Mouse (Mus musculus) kidney, embryonic 16.5 days (tissue): ENCODE measurements at regions not wholly inside any gene's neighbourhood (a gene's known extent, or its start where the extent isn't known, plus 50 kb on each side); places are given as distances from the start of the nearest gene placed in this dataset.
A peak's percentile ranks its signal among the peaks of the same experiment; 100 is the strongest.

Experiments
- ATAC-seq: fragments of 200-750 bp; cut with Nextera tagmentation; 2 replicates; pipeline ENCODE4 v1.8.0; 2017; ENCODE audit warnings: moderate TSS enrichment; ENCODE audit not compliant: low FRiP score, low TSS enrichment
- H3K27ac ChIP-seq: fragments of 300-500 bp; sonication (generic); 2 replicates; pipeline ENCODE4 v1.5.1; 2014; ENCODE audit warnings: low read length
- H3K27me3 ChIP-seq: fragments of 300-500 bp; sonication (generic); 2 replicates; pipeline ENCODE4 v1.6.1; 2014; ENCODE audit warnings: low read length, control low read depth, mixed read lengths; ENCODE audit not compliant: insufficient read depth
- H3K36me3 ChIP-seq: fragments of 300-500 bp; sonication (generic); 2 replicates; pipeline ENCODE4 v1.6.1; 2014; ENCODE audit warnings: low read length, control low read depth, mixed read lengths; ENCODE audit not compliant: insufficient read depth
- H3K4me1 ChIP-seq: fragments of 300-500 bp; sonication (generic); 2 replicates; pipeline ENCODE4 v1.6.1; 2014; ENCODE audit warnings: low read length, control low read depth, mixed read lengths; ENCODE audit not compliant: insufficient read depth
- H3K4me2 ChIP-seq: fragments of 300-500 bp; sonication (generic); replicated peaks from 2 replicates; pipeline ENCODE4 v1.6.1; 2014; ENCODE audit warnings: low read depth, low read length
- H3K4me3 ChIP-seq: fragments of 300-500 bp; sonication (generic); 2 replicates; pipeline ENCODE4 v1.5.1; 2014; ENCODE audit warnings: mild to moderate bottlenecking, low read length
- H3K9ac ChIP-seq: fragments of 300-500 bp; sonication (generic); replicated peaks from 2 replicates; pipeline ENCODE4 v1.6.1; 2014; ENCODE audit warnings: low read length
- H3K9me3 ChIP-seq: fragments of 300-500 bp; sonication (generic); 2 replicates; pipeline ENCODE4 v1.6.1; 2016; ENCODE audit warnings: low read length, control low read depth
- WGBS: fragments of 180-500 bp; shearing (Covaris S2); extraction: QIAGEN DNeasy Blood & Tissue Kit; methylation state at CpG from one replicate; pipeline ENCODE4 v1.1.7; 2014; 5-methylcytosine and 5-hydroxymethylcytosine counted together

DNA sequence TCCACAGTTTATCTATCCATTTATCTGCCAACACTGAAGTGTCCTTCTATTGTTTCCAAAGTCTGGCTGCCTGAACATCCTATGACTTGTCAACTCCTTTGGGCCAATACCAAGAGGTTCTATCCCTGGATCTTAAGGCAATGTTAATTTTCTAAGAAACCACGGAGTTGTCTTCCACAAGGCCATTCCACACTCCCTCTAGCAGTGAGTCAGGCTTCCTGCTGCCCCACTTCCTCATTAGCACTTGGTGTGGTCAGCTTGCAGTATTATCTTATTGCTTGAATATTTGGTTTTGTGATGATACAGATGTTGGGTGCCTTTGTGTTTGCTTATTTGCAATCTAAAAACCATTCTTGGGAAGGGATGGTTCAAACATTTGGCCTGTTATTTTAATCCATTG is 87.5 kb upstream of the Ppp2r2d start:
- WGBS = 86% methylated on average over 1 of the region's 1 CpGs
- Histone ChIP-seq H3K4me1 (no peaks in the 10 kb centered on the region), H3K27ac (no peak overlapping the region), H3K9ac (no peak overlapping the region), H3K4me3 (no peak overlapping the region), H3K36me3 (no peaks in the 10 kb centered on the region), H3K9me3 (no peaks in the 10 kb centered on the region), H3K27me3 (no peaks in the 10 kb centered on the region), H3K4me2 (no peak overlapping the region)
- ATAC-seq = no peak

- no peak overlapping the region for H3K27ac ChIP-seq
- no peaks in the 10 kb centered on the region for H3K36me3 ChIP-seq
- no peaks in the 10 kb centered on the region for H3K9me3 ChIP-seq
- H3K4me1 ChIP-seq = no peaks in the 10 kb centered on the region
- no peak for ATAC-seq
- no peak overlapping the region for H3K9ac ChIP-seq
- no peaks in the 10 kb centered on the region for H3K27me3 ChIP-seq
- no peak overlapping the region for H3K4me3 ChIP-seq
- 84% methylated on average over 2 of the region's 2 CpGs for WGBS
- no peak overlapping the region for H3K4me2 ChIP-seq
These were observed 97.4 kb upstream of the Ppp2r2d start for GRCm38 (mm10) chr7:138748442-138748841.

GRCm38 (mm10) chr7:138746616-138747015 is 99.3 kb upstream of the Ppp2r2d start:
- Histone ChIP-seq H3K36me3 (no peaks in the 10 kb centered on the region), H3K27me3 (no peaks in the 10 kb centered on the region), H3K9me3 (no peaks in the 10 kb centered on the region), H3K27ac (no peak overlapping the region), H3K4me2 (no peak overlapping the region), H3K4me1 (no peaks in the 10 kb centered on the region), H3K4me3 (no peak overlapping the region), H3K9ac (no peak overlapping the region)
- no peak for ATAC-seq
- WGBS = 48% methylated on average over 8 of the region's 8 CpGs

DNA sequence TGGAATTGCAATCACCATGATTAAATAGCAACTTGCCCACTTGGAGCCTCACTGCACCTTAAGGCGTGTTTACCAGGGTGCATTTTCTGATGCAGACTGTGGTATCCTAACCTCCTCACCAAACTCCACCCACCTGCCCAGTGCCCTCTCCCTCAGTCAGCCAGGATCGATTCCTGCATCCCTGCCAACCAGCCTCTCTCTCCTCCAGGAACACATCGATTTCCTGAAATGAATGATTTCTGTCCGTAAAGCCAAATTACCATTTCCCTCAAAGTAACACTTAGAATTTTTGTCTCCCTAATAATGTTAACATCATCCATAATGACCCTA is 103.4 kb upstream of the Ppp2r2d start:
- 86% methylated on average over 4 of the region's 4 CpGs for WGBS
- no peak overlapping the region for H3K27ac ChIP-seq
- H3K4me3 ChIP-seq = no peak overlapping the region
- no peak overlapping the region for H3K9ac ChIP-seq
- no peak overlapping the region for H3K4me2 ChIP-seq
- no peak for ATAC-seq
- no peaks in the 10 kb centered on the region for H3K27me3 ChIP-seq
- H3K36me3 ChIP-seq = no peaks in the 10 kb centered on the region
- H3K9me3 ChIP-seq = no peaks in the 10 kb centered on the region
- no peaks in the 10 kb centered on the region for H3K4me1 ChIP-seq

GRCm38 (mm10) chr7:138741816-138742515 is 103.9 kb upstream of the Ppp2r2d start:
- H3K4me2 ChIP-seq = no peak overlapping the region
- H3K36me3 ChIP-seq = no peaks in the 10 kb centered on the region
- H3K9ac ChIP-seq = no peak overlapping the region
- no peaks in the 10 kb centered on the region for H3K4me1 ChIP-seq
- no peak for ATAC-seq
- no peak overlapping the region for H3K27ac ChIP-seq
- H3K27me3 ChIP-seq = no peaks in the 10 kb centered on the region
- no peak overlapping the region for H3K4me3 ChIP-seq
- H3K9me3 ChIP-seq = no peaks in the 10 kb centered on the region
- WGBS = 76% methylated on average over 7 of the region's 7 CpGs

DNA sequence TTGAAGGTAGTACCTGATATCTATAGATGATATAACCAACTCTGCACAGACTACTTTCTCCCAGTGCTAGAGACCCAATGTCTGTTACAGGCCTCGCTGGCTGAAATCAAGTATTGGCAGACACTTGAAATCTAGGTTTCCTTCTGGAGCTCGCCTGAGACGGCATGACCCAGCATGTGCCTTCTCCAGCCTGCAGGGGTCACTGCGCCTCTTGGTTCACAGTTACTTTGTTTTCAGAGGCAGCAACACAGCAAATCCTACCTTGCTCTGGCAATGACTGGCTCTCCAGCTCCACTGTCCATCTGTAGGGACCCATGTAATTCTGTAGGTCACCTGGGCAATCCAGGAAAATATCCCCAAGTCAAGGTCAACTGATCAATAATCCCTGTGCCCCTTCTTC is 111.6 kb upstream of the Ppp2r2d start:
- H3K4me3 ChIP-seq = no peak overlapping the region
- no peak for ATAC-seq
- H3K27me3 ChIP-seq = no peaks in the 10 kb centered on the region
- H3K9me3 ChIP-seq = no peaks in the 10 kb centered on the region
- 20% methylated on average over 4 of the region's 4 CpGs for WGBS
- H3K36me3 ChIP-seq = no peaks in the 10 kb centered on the region
- H3K4me1 ChIP-seq = no peaks in the 10 kb centered on the region
- no peak overlapping the region for H3K27ac ChIP-seq
- no peak overlapping the region for H3K4me2 ChIP-seq
- no peak overlapping the region for H3K9ac ChIP-seq

DNA sequence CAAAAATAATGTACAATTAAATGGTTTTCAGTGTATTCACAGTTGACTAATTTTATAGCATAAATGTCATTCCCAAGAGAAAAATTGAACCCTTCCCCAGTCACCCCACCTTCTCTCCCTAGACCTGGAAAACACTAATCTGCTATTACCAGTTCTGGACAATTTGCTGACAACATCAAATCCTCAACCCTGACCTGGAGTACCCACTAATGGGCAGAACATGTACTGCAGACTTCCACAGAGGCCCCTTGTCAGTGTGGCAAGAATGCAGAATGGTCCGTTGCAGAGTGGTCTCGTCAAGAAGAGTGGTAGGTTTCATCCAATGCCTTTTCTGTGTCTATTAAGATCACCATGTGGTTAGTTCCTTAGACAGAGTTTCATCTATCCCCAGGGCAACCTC is 121.0 kb upstream of the Ppp2r2d start:
- Histone ChIP-seq H3K9ac (no peak overlapping the region), H3K4me3 (no peak overlapping the region), H3K9me3 (no peaks in the 10 kb centered on the region), H3K4me2 (no peak overlapping the region), H3K4me1 (no peaks in the 10 kb centered on the region), H3K27me3 (no peaks in the 10 kb centered on the region), H3K27ac (no peak overlapping the region), H3K36me3 (no peaks in the 10 kb centered on the region)
- WGBS = 78% methylated on average over 2 of the region's 2 CpGs
- ATAC-seq = no peak

- no peak overlapping the region for H3K27ac ChIP-seq
- ATAC-seq = peak; percentile 59; the same call in 1 of the 2 replicates
- no peaks in the 10 kb centered on the region for H3K36me3 ChIP-seq
- H3K9ac ChIP-seq = no peak overlapping the region
- H3K4me3 ChIP-seq = no peak overlapping the region
- H3K9me3 ChIP-seq = no peaks in the 10 kb centered on the region
- WGBS = 33% methylated on average over 5 of the region's 5 CpGs
- no peak overlapping the region for H3K4me2 ChIP-seq
- H3K4me1 ChIP-seq = 0 out of 2 replicates have a peak, but pooled peaks cover 7% of the 10 kb centered on the region
- H3K27me3 ChIP-seq = no peaks in the 10 kb centered on the region
These were observed 126.3 kb upstream of the Ppp2r2d start for GRCm38 (mm10) chr7:138719608-138720007.

GRCm38 (mm10) chr7:138719115-138719514 is 126.8 kb upstream of the Ppp2r2d start:
- peak; percentile 42; the same call in 1 of the 2 replicates for ATAC-seq
- Histone ChIP-seq H3K9me3 (no peaks in the 10 kb centered on the region), H3K4me1 (0 out of 2 replicates have a peak, but pooled peaks cover 7% of the 10 kb centered on the region), H3K4me3 (no peak overlapping the region), H3K27ac (no peak overlapping the region), H3K27me3 (no peaks in the 10 kb centered on the region), H3K36me3 (no peaks in the 10 kb centered on the region), H3K4me2 (no peak overlapping the region), H3K9ac (no peak overlapping the region)
- 23% methylated on average over 3 of the region's 3 CpGs for WGBS

- no peaks in the 10 kb centered on the region for H3K27me3 ChIP-seq
- no peak overlapping the region for H3K4me2 ChIP-seq
- H3K4me3 ChIP-seq = no peak overlapping the region
- no peak overlapping the region for H3K9ac ChIP-seq
- H3K27ac ChIP-seq = no peak overlapping the region
- 82% methylated on average over 1 of the region's 1 CpGs for WGBS
- H3K9me3 ChIP-seq = no peaks in the 10 kb centered on the region
- H3K4me1 ChIP-seq = 0 out of 2 replicates have a peak, but pooled peaks cover 7% of the 10 kb centered on the region
- ATAC-seq = no peak
- H3K36me3 ChIP-seq = no peaks in the 10 kb centered on the region
These were observed 131.1 kb upstream of the Ppp2r2d start for GRCm38 (mm10) chr7:138714731-138715130.
